Mouse (Mus musculus) lung, postnatal 0 days (tissue): ENCODE measurements around the gene Tinag.

Experiments
- CTCF ChIP-seq: IDR thresholded peaks from 2 replicates; pipeline ENCODE4 v1.5.1; 2016; ENCODE audit warnings: antibody characterized with exemption, mild to moderate bottlenecking
- EP300 ChIP-seq: IDR thresholded peaks from 2 replicates; pipeline ENCODE4 v1.6.1; 2016; ENCODE audit warnings: antibody characterized with exemption, mild to moderate bottlenecking, control low read depth

- TF ChIP-seq CTCF (no peak), EP300 (peak; percentile 33; the same call in 1 of the 2 replicates)
These were observed 597 bp upstream of the Tinag start for GRCm38 (mm10) chr9:77046067-77046715.
